Mouse (Mus musculus) CD4-positive, CD25-positive, alpha-beta regulatory T cell, adult 4 months (primary cell): ENCODE data around the gene Speg. TPM values are rescaled to one million over a fixed set of nuclear protein-coding genes. Genes with fewer than 3 reads are reported as not detected.

Experiments
- ATAC-seq: one replicate; pipeline ENCODE4 v1.8.0; 2017
- polyA plus RNA-seq, 2 experiments: library from polyadenylated mRNA; unstranded; fragments of 100-300 nt; shearing (Covaris generic); gene quantifications; one replicate each; pipeline ENCODE4 v1.2.1; 2017

Speg gene
- polyA plus RNA-seq, 2 experiments from 2014 or later = 0.03 TPM; not detected in 1

DNA sequence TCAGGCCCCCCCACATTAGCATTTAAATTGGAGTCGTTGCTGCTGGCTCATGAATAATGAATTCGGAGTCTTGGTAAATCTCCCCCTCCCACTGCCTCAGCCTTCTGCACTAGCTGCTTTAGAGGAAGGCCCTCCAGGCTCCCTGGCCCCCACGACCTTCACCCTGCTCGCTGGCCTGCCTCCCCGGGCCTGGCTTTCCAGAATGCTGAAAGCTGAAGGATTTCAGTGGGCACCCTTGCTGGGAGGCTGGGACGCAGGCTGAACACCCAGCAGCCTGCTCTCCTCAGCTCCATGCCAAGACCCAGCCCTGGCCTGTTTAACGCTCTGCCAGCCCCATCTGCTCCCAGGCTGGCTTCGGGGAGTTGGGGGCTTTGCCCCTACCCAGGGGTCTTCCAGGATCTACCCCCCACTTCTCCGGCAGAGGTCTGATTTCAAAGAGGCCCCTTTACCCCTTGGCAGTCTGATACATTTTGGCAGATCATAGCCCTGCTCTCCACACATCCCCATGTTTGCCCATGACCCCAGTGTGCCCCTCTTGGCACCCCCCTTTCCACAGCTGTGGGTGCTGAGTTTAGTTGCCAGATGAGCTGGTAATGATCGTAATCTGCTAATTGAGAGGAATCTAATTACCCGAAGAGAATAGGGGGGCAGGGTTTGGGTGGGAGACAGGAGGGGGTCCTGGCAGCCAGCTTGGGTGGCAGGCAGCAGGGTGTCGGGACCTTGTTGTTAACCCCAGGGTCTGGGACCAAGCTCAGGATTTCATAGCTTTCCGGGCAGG lies 68.3 kb downstream of the Speg start:
- ATAC-seq = no peak

DNA sequence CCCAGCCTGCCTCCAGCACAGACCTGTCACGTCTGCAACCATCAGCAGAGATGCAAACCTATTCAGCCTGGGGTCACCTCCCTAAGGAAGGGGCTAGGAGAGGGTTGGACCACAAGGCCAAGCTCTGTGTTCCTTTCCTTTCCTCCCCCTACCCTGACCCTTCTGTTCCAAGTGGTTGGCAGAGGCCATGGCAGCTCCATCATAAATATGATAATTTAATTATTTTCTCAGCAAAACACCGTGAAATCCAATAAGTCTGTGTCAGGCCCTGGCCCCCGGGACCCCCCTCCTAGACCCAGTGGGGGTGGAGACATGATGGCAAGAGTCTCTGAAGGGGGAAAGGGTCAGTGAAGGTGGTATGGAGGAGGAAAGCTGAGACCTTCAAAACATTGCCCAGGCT lies 69.1 kb downstream of the Speg start:
- no peak for ATAC-seq

DNA sequence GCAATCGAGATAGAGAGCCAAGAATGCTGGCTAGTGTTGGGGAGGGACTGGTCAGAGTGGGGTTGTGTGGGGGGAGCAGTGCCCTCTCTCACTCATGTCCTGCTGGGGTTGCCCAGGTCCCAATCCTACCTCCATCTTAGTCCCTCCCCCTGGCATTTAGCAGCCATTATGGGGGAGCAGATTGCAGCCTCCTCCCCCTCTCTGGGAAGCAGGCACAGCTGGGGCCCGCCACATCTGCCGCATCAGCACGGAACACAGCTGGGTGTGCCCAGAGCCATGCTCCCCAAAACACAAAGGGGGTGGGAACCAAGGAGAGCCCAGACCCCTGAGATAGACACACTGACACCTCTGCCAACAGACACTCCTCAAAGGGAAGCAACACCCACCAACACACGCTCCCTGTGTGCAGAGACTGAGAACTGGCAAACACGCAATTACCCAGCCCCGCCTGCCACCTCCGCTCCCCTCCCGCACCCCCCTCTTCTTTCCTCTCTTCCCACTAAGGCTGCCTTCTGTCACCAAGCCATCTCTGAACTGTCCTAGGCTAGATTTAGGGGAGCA lies 70.1 kb downstream of the Speg start:
- peak; percentile 18 for ATAC-seq

DNA sequence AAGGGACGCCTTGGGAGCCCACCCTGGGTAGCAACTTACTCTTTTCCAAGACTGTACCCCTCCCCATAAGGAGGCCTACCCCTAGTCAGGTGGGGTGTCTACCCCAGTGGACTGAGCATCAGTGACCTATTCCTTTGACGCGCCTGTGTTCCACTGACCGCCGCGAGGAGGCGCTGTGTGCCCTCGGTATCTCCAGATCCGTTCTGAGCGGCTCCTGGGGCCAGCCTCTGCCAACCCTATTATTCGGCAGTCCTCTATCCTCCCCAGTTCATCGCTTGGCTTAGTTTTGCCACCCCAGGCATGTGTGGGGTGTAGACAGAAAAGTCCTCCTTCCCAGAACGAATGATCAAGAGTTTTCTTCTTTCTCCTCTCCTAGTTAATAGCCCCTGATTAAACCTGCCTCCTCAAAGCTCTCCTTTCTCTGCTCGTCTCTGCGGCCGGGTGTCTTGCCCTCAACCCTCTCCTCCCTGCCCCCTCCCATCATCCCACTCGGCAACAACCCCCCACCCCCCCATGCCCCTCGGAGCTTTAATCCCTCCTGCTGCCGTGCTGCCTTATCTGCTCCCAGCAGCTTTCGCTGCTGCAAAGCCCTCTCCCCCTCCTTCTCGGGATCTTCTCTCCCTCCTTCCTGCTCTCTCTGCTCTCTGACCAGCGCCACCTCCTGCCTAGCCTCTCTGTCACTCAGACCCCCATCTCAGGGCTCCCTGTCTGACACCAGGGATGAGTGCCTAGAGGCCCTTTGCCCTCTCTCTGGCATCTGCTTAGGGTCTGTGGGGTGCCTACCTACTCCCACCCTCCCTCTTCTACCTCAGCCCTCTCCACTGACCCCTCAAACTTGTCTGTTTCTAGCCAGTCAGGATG lies 70.9 kb downstream of the Speg start:
- ATAC-seq = peak; percentile 84

DNA sequence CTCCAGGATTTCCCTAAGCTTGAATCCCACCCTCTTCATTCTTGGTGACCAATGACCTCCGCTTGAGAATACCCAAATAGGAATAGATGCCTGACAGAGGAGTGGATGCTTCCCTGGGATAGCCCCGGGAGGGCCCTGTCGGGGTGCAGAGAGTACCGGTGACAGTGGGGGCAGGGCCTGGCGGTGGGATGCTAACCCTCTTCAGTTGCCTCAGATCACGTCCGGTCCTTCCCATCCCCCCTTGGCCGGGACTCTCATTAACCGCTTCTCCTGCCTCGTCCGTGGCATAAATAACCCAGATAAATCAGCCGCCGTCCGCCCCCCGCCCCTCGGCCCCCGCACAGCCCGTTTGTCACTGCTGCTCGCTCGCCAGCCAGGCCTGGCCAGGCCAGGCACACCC lies 71.6 kb downstream of the Speg start:
- no peak for ATAC-seq

DNA sequence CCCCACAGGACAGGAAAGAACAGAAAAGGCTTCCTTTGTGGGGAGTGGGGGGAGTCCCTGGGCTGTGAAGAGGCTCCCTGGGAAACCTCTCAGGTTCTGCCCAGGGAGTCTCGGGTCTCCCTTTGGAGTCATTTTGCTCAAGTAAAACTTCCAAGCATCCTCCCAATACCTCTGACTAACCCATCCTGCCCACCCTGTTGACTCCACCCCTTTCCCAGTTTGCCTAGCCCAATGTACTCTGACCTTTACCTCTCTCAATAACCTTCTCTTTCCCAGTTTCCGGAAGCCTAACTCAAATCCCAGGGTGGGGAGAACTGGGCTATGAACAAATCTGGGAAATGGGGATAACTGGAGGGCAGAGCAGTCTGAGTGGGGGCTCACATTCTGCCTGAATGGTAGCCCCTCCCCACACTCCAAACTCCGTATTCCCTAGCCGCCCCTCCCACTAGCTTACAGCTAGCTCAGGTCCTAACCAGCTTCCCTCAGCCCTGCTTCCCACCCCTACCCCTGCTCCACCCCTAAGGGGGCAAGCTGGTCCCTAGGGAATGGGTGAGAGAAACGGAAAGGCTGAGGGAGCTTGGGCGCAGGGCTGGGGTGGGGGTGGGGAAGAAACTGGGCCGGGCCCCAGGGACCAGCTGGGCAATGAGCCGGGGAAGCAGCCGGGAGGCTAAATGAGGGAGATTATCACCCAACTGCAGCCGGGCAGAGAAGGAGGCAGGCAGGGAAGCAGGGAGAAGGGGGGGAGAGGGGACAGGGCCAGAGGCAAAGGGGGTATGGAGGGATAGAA lies 72.4 kb downstream of the Speg start:
- no peak for ATAC-seq

DNA sequence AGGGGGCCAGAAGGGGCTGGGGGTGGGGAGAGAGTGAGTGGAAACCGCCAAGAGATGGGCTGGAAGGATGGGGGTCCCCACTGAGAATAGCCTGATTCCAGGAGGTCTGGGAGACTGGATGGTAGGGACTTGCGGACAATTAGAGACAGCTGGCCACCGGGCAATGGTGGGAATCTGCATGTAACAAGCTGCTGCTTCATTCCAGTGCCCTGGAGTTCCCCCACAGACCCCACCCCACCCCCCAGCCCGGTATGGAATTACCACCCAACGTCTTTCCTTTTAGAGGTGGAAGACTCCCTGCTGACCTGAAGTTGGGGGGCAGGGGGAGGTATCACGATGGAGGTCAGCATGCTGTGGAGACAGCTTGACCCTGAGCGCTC lies 72.9 kb downstream of the Speg start:
- ATAC-seq = no peak

DNA sequence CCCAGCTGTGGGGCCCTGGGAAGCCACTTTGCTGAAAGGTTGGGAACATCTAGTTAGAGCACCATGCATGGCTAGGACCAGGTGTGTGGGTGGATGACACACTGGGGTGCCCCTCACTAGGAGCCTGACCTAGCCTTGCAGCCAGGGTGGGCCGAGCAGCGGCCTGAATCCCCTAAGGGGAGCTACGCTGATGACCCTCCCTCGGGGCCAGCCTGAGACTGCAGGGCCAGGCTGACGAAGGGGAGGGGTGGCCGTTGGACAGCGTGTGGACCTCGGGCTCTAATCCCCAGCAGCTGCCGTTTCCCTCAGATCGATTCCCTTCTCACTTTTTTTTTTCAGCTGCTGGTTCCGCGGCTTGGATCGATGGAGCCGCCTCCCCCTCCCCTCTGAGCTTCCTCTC lies 73.8 kb downstream of the Speg start:
- no peak for ATAC-seq

DNA sequence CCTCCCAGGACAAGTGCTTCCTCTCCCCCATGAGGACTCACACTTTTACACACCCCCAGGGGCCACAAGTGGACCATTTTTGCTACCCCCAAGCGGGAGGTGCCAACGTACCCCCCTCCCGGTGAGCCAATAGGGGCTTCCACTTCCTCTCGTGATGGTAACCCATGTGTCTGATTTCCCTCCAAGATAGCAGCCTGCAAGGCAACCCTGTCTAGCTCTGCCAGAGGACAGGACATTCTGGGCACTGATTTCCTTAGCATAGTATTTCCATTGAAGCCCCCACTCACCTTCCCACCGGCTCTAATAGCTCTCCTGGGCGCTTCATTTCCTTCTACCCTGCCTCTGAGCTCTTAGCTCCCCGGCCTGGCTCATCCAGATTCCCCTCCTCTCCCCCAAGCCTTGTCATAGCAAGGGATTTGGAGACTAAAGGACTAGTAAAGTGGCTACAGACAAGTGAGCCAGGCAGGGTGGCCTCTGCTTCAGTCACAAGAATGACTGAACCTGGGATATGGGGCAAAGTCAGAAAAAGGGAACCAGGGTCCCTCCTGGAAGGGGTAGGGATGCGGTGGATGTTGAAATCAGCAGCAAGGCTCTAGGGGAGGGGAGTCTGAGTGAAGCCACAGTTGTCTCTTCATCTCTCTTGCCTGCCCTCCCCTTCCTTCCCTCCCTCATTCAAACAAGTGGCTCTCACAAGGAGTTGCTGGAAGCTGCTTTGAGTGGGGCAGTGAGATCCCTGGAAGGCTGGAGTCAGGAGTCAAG lies 74.5 kb downstream of the Speg start:
- no peak for ATAC-seq

DNA sequence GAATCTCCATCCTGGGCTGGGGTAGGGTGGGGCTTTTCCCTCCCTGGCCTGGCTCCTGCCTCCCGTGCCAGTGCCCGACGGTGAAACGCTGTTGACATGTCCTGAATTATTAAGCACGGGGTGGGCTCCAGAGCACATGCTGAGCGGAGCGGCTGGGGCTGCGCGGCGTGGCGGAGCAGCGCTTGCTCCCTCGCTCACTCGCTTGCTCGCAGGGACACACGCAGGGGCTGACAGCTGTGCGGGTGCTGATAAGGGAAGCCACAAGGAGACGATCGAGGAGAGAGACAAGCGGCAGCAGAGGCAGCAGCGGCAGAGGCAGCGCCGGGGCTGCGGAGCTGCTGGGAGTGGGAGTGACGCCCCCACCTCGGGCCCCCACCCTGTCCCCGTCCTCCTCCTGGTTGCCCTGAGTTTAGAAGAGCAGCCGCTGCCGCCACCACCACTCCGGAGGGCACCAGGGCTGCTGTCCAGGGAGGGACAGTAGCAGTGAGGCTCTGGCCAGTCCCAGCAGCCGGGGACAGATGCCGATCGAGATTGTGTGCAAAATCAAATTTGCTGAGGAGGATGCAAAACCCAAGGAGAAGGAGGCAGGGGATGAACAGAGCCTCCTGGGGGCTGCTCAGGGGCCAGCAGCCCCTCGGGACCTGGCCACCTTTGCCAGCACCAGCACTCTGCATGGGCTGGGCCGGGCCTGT lies 75.4 kb downstream of the Speg start, which contains the start of gene Asic4:
Gene Asic4 (plus strand): TSS at position 123 of the 692 bp plus-strand sequence.
- ATAC-seq = no peak

DNA sequence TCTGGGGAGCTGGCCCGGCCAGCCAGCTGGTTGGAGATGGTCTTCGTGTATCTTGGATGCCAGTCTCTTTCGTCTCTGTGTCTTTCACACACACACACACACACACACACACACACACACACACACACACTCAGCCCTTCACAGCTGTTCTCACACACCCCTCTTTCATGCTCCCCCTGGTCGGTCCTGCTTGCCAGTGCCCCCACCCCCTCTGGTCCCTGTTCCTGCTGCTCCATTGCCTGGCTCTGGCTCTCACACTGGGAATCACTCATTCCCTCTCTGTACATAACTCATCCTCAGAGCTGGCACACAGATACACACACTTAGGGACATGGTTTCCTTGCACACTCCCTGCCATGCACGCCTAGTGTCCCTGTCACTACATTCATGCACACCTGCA lies 76.8 kb downstream of the Speg start:
- ATAC-seq = no peak

DNA sequence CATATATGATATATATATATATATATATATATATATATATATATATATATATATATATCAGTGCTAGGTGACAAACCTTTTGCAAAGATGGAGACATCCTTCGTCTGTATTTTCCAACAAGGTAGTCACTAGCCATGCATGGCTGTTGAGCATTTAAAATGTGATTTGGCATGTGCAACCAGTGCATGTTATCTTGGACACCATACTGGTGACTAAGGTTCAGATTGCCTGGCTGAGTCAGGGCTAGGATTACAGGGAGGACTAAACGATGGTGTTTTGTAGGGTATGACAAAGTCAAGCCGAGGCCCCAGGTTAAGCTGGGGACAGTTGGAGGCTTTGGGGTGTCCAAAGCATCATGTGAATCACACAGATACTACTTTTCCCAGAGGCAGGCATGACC lies 80.3 kb downstream of the Speg start:
- ATAC-seq = no peak

DNA sequence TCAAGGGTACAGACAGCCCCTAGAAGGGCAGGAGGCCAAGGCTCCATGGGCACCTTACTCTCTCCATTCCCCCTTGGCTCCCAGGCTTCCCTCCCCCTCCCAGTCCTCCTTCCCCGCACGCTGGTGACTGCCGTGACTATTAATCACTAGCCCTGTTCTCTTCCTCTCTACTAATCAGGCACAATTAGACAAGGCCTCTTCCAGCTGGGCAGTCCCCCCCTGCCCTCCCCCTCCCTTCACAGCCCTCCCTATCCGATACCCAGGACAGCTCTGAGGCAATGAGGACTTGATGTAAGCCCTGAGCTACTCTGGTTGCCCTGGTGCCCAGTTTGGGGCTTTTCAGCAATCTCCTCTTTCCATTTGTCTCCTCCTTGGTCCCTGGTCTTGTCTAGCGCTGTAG lies 80.9 kb downstream of the Speg start:
- no peak for ATAC-seq

DNA sequence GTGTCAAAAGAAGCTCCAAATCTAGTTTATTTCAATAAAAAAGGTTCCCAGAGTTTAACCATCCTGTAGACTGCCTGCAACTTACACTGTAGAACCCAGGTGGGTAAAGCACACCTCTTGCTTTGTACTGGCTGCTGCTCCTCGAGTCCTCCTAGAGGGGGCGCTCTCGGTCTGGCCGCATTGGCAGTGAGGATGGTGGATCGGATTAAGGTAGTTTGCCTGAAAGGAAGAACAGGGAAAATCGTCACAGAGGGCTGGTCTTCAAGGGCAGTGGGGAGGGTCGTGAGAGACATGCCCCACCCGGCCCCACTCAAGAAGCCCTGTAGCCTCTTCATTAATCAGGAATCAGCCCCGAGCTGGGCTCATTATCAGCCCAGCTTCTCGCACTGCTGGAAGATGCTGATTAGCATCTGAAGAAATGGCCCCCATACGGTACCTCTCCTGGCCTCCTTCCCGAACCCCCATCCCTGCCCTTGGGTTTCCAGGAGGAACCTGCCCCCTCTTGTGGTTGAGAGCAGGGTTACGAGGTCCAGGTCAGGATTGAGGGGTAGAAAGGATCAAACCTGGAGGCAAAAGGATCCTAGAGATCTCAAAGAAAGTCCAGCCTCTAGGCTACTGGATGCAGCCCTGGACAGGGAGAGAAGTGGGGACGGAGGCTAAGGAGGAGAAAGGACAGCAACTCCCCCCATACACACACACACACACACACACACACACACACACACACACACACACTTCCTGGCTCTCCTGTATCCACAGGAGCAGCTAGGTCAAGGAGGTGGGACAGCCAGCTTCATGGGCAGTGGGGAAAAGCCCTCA lies 81.9 kb downstream of the Speg start:
- no peak for ATAC-seq

DNA sequence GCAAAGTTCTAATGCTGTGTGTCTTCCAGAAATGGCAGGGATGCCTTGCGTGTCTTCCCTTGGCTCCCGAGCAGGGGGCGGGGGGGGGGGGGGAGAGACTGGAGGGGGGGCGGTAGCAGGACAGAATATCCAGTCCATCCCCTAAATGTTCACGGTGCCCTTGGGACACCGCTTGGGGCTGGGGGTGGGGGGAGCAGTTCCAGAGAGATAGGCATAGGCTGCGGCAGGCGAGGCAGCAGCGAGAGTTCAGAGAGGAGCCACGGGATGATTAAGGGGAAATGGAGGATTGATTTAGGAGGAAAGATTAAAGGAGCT lies 82.6 kb downstream of the Speg start:
- no peak for ATAC-seq

DNA sequence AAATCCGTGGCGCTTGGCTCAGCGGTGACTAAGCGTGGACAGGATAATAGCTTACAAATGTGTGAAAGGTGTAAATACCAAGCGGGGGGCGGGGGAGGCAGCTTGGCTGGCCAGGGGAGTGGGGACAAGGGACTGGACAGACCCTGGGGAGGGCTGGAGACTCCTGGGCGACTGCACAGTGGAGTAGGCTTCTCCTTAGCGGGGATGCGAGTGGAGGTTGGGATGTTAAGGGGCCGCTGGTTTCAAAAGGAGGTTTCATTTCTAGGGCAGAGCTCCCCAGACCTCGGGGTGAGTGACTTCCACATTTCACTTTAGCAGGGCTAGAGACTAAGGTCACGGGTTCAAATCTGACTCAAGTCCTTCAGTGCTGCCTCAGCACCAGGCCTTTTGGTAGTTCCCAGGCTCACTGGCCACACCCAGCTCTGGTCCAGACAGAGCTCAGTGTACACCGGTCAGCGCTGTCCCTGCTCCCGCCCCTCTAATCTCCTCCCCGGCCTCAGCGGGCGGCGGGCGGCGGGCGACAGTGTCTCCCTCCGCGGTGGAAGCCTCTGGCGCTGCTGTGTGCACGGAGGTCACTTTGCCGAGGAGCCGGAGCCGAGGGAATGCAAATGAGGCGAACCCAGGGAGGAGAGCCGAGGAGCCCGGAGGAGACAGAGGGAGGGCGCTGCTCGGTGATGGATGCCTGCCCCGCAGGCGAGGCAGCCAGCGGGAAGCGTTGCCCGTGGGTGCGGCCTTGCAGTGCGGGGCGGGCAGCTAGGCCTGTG lies 83.1 kb downstream of the Speg start:
- no peak for ATAC-seq

DNA sequence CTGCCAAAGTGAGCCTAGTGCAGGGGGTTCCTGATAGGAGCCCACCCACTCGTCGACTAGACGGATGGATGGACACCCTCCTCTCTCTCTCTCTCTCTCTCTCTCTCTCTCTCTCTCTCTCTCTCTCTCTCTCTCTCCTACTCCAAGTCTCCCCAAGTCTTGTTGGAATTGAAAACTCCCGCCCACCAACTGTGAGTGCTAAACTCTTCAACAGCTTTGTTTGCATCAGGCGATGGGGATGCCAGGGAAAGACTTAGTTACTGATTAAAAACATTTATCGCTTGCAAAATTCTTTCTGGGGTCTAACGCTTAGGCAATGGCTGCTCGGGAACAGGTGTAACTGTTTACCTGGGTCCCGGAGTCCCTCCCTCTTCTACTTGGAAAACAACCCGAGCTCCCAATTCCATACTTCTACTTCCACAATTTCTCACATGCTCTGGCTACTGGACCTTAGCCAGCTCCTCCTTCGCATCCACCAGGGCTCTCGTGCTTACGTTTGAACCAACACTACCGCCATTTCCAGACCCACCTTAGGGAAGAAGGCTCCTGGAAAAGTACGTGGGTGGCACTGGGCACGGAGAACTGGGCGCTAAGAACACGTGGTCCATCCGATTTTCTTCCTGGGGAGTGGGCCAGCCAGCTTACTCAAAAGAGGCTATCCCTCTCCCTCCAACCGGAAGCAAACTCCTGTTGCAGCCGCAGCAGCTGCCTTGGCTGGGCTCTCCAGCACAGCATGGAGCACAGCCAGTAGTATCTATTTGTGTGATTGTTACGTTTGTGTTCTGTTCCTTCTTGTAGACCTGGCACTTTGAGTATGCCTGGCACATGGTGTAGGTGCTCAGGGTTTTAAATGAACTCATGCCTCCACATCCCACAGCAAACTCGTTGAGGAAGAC lies 83.9 kb downstream of the Speg start:
- no peak for ATAC-seq

DNA sequence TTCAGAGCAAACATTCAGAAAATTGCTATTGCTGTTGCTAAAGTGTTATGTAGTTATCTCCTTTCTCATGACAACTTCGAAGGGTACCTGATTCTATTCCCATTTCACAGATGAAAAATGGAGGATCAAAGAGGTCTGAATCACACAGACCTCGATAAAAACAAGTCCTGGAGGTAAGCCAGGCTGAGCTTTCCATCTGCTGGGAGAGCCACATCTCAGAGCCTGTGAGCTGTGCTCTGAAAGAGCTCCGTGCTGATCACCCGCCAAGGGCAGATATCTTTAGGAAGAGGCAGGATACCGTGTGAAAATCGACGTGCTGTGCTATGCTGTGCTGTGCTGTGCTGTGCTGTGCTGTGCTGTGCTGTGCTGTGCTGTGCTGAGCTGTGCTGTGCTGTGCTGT lies 85.2 kb downstream of the Speg start:
- ATAC-seq = no peak

DNA sequence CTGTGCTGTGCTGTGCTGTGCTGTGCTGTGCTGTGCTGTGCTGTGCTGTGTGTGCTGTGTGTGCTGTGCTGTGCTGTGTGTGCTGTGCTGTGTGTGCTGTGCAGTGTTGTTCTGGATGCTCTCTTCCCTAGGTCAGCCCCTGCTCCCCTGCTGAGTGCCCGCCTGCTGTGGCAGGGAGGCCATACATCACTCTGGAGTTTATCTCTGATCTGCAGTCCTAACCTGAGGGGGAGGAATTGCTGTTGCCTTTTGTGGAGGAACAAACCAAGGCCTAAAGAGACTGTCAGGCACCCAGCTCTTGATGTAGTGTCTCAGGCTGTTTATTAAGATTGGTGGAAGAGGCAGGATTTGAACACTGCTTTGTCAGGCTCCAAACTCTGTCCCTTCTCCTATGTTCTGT lies 87.5 kb downstream of the Speg start:
- no peak for ATAC-seq
